Mouse (Mus musculus) spleen, adult 2 months (tissue): ENCODE data around the gene Zfp975. TPM values are rescaled to one million over a fixed set of nuclear protein-coding genes. Genes with fewer than 3 reads are reported as not detected.
"Not testable (repeated sequence)": the region's sequence is repeated elsewhere in the genome, so short reads cannot be mapped to it uniquely, and the experiment has no call there.

Experiments used
- DNase-seq, 2 experiments: peaks; one replicate each; pipeline versions ENCODE4 v3.0.0 to v3.0.0-alpha.2; 2012 to 2021; ENCODE audit warnings: low spot score in 2 of 2, low read depth in 1 of 2
- H3K27ac ChIP-seq: fragments of 200-500 bp; 2 replicates; pipeline ENCODE4 v1.5.1; 2012; ENCODE audit warnings: low read length, inconsistent platforms; ENCODE audit not compliant: insufficient read depth
- H3K27me3 ChIP-seq: fragments of 200-500 bp; 2 replicates; pipeline ENCODE4 v1.6.1; 2012; ENCODE audit warnings: mild to moderate bottlenecking, moderate library complexity, low read length, inconsistent platforms; ENCODE audit not compliant: control insufficient read depth, insufficient read depth
- H3K36me3 ChIP-seq: fragments of 200-500 bp; 2 replicates; pipeline ENCODE4 v1.6.1; 2012; ENCODE audit warnings: mild to moderate bottlenecking, low read length, inconsistent platforms; ENCODE audit not compliant: control insufficient read depth, insufficient read depth
- H3K4me1 ChIP-seq: fragments of 200-500 bp; 2 replicates; pipeline ENCODE4 v1.6.1; 2011; ENCODE audit warnings: inconsistent platforms; ENCODE audit not compliant: control insufficient read depth, insufficient read depth, insufficient read length
- H3K4me3 ChIP-seq: fragments of 200-500 bp; 2 replicates; pipeline ENCODE4 v1.5.1; 2011; ENCODE audit warnings: mild to moderate bottlenecking, inconsistent platforms; ENCODE audit not compliant: insufficient read depth, insufficient read length; ENCODE audit errors: extremely low read depth
- polyA plus RNA-seq: library from polyadenylated mRNA; depleted of rRNA; stranded (reverse); fragments of >200 nt; gene quantifications from 2 replicates; pipeline ENCODE4 v1.2.3, GENCODE M21; 2012; rRNA removed

Zfp975 gene
- polyA plus RNA-seq, 1 experiment, result 0.32 TPM

- H3K36me3 ChIP-seq, H3K27ac ChIP-seq, H3K27me3 ChIP-seq, DNase-seq, H3K4me1 ChIP-seq, H3K4me3 ChIP-seq: not testable (repeated sequence)
These were observed 61.5 kb downstream of the Zfp975 start for GRCm38 (mm10) chr7:42631031-42631430.

Other genes with a start within 250 kb of the Zfp975 start
- gene 4933421I07Rik, start 244.6 kb downstream of the Zfp975 start, polyA plus RNA-seq, result not detected in 2 replicates
- 3.8 and 4.2 TPM in 2 replicates for gene Zfp141, start 187.0 kb downstream of the Zfp975 start, polyA plus RNA-seq
- gene Gm21028, start 114.2 kb downstream of the Zfp975 start, polyA plus RNA-seq, result not detected in 2 replicates
- not detected in 2 replicates for gene Zfp977, start 100.2 kb downstream of the Zfp975 start, polyA plus RNA-seq
- gene Zfp976, start 50.2 kb downstream of the Zfp975 start, polyA plus RNA-seq, result 0.05 and 0.08 TPM in 2 replicates
- gene Gm17067, start 34.3 kb upstream of the Zfp975 start, polyA plus RNA-seq, result not detected in 2 replicates
- not detected in 2 replicates for gene Vmn2r62, start 100.8 kb upstream of the Zfp975 start, polyA plus RNA-seq
- not detected in 2 replicates for gene Gm2381, start 174.5 kb upstream of the Zfp975 start, polyA plus RNA-seq
- not detected in 2 replicates for gene Vmn2r63, start 241.1 kb upstream of the Zfp975 start, polyA plus RNA-seq